Mouse (Mus musculus) stomach, postnatal 0 days (tissue): ENCODE measurements at regions not wholly inside any gene's neighbourhood (a gene's known extent, or its start where the extent isn't known, plus 50 kb on each side); places are given as distances from the start of the nearest gene placed in this dataset.

Experiments used
- ATAC-seq: fragments of 200-750 bp; cut with Nextera tagmentation; 2 replicates; pipeline ENCODE4 v1.8.0; 2017; ENCODE audit not compliant: low FRiP score, low TSS enrichment
- DNase-seq: peaks from one replicate; pipeline ENCODE4 v3.0.0-alpha.2; 2016; ENCODE audit warnings: low spot score
- H3K27ac ChIP-seq: fragments of 300-500 bp; sonication (generic); replicated peaks from 2 replicates; pipeline ENCODE4 v1.5.1; 2014; ENCODE audit warnings: mild to moderate bottlenecking, control low read depth
- H3K27me3 ChIP-seq: fragments of 300-500 bp; sonication (generic); 2 replicates; pipeline ENCODE4 v1.6.1; 2014; ENCODE audit warnings: low read length; ENCODE audit not compliant: control insufficient read depth, insufficient read depth
- H3K36me3 ChIP-seq: fragments of 300-500 bp; sonication (generic); 2 replicates; pipeline ENCODE4 v1.6.1; 2014; ENCODE audit warnings: low read length, mixed read lengths; ENCODE audit not compliant: control insufficient read depth, insufficient read depth
- H3K4me1 ChIP-seq: fragments of 300-500 bp; sonication (generic); replicated peaks from 2 replicates; pipeline ENCODE4 v1.6.1; 2014; ENCODE audit warnings: antibody characterized with exemption; ENCODE audit not compliant: control insufficient read depth, insufficient read depth
- H3K4me2 ChIP-seq: fragments of 300-500 bp; sonication (generic); replicated peaks from 2 replicates; pipeline ENCODE4 v1.6.1; 2014; ENCODE audit warnings: low read depth, mild to moderate bottlenecking, control low read depth, moderate library complexity
- H3K4me3 ChIP-seq: fragments of 300-500 bp; sonication (generic); 2 replicates; pipeline ENCODE4 v1.5.1; 2014; ENCODE audit warnings: low read depth, low read length, control low read depth
- H3K9ac ChIP-seq: fragments of 300-500 bp; sonication (generic); 2 replicates; pipeline ENCODE4 v1.6.1; 2014; ENCODE audit warnings: mild to moderate bottlenecking, low read length, control low read depth, mixed read lengths
- H3K9me3 ChIP-seq: fragments of 300-500 bp; sonication (generic); 2 replicates; pipeline ENCODE4 v1.6.1; 2016; ENCODE audit warnings: low read length; ENCODE audit not compliant: control insufficient read depth
- CTCF ChIP-seq: IDR thresholded peaks from 2 replicates; pipeline ENCODE4 v1.5.1; 2016; ENCODE audit warnings: antibody characterized with exemption, low read depth, mild to moderate bottlenecking, moderate library complexity
- EP300 ChIP-seq: optimal IDR thresholded peaks from 2 replicates; pipeline ENCODE3; 2016; ENCODE audit warnings: antibody characterized with exemption
- WGBS: fragments of 180-500 bp; shearing (Covaris S2); extraction: QIAGEN DNeasy Blood & Tissue Kit; methylation state at CpG from one replicate; pipeline ENCODE4 v1.1.7; 2014; 5-methylcytosine and 5-hydroxymethylcytosine counted together

DNA sequence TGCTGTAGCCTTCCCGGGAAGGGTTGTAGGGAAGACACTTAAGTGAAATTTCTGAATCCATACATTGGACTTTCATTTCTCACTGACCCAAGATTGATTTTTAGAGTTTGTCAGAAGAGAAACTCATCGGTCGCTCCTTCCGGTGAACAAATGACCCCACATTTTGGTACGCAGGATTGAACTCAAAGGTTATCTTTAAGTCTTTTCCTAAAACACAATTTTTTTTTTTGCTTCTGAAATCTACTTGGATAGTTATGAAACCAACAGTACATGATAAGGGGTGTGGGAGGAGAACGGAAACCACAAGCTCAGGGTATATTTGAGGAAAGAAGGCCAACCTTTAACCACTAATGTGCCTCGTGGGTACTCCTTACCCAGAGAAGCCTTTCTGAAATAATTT is 324.3 kb upstream of the Nr2f2 start:
- no peaks in the 10 kb centered on the region for H3K9me3 ChIP-seq
- no peak for TF ChIP-seq EP300
- no peak for TF ChIP-seq CTCF
- WGBS = 81% methylated on average over 7 of the region's 7 CpGs
- H3K27me3 ChIP-seq = no peaks in the 10 kb centered on the region
- H3K4me1 ChIP-seq = no peaks in the 10 kb centered on the region
- H3K4me3 ChIP-seq = no peak overlapping the region
- no peak for ATAC-seq
- no peaks in the 10 kb centered on the region for H3K36me3 ChIP-seq
- no peak overlapping the region for H3K27ac ChIP-seq
- no peak overlapping the region for H3K4me2 ChIP-seq
- no peak overlapping the region for H3K9ac ChIP-seq
- no peak for DNase-seq

- no peak overlapping the region for H3K9ac ChIP-seq
- H3K4me1 ChIP-seq = no peaks in the 10 kb centered on the region
- no peaks in the 10 kb centered on the region for H3K9me3 ChIP-seq
- no peaks in the 10 kb centered on the region for H3K27me3 ChIP-seq
- H3K4me2 ChIP-seq = no peak overlapping the region
- ATAC-seq (no peak), DNase-seq (no peak)
- WGBS = 77% methylated on average over 2 of the region's 2 CpGs
- no peak overlapping the region for H3K27ac ChIP-seq
- H3K4me3 ChIP-seq = no peak overlapping the region
- H3K36me3 ChIP-seq = no peaks in the 10 kb centered on the region
- no peak for TF ChIP-seq EP300
- TF ChIP-seq CTCF = no peak
Measured at GRCm38 (mm10) chr7:70669065-70669464, 302.5 kb upstream of the Nr2f2 start.

GRCm38 (mm10) chr7:70660162-70660561 is 293.6 kb upstream of the Nr2f2 start:
- H3K9me3 ChIP-seq = no peaks in the 10 kb centered on the region
- no peaks in the 10 kb centered on the region for H3K4me1 ChIP-seq
- no peak overlapping the region for H3K9ac ChIP-seq
- no peak overlapping the region for H3K27ac ChIP-seq
- H3K27me3 ChIP-seq = no peaks in the 10 kb centered on the region
- WGBS = 84% methylated on average over 5 of the region's 5 CpGs
- no peaks in the 10 kb centered on the region for H3K36me3 ChIP-seq
- no peak overlapping the region for H3K4me3 ChIP-seq
- no peak overlapping the region for H3K4me2 ChIP-seq
- ATAC-seq (no peak), DNase-seq (no peak)
- TF ChIP-seq CTCF = no peak
- no peak for TF ChIP-seq EP300

- no peak for ATAC-seq
- WGBS = 67% methylated on average over 8 of the region's 8 CpGs
Measured at GRCm38 (mm10) chr7:70649760-70650377, 283.3 kb upstream of the Nr2f2 start.

DNA sequence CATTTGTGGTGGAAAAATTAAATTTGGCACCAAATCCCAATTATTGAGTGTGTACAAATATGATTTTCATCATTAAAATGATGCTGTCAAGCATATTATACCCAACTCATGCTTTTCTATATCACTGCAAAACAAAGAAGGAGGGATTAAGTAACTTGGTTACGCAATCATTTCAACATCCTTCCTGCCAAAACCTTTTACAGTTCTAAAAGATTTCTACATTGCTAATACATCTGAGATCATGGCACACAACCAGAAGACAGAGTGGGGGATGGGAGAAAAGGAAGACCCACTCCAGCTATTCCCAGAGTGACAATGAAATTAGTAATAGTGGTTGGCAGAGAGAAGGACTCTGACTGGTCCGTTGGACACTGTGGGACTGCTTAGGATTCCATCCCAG is 280.3 kb upstream of the Nr2f2 start:
- H3K36me3 ChIP-seq = no peaks in the 10 kb centered on the region
- H3K27ac ChIP-seq = no peak overlapping the region
- ATAC-seq (no peak), DNase-seq (no peak)
- WGBS = 79% methylated on average over 2 of the region's 2 CpGs
- H3K27me3 ChIP-seq = no peaks in the 10 kb centered on the region
- H3K4me1 ChIP-seq = no peaks in the 10 kb centered on the region
- no peak overlapping the region for H3K4me2 ChIP-seq
- no peak overlapping the region for H3K9ac ChIP-seq
- H3K9me3 ChIP-seq = no peaks in the 10 kb centered on the region
- H3K4me3 ChIP-seq = no peak overlapping the region
- TF ChIP-seq EP300 (no peak), CTCF (no peak)

More at GRCm38 (mm10) chr7:70649760-70650377, 283.3 kb upstream of the Nr2f2 start:
- Histone ChIP-seq H3K4me2 (no peak overlapping the region), H3K9me3 (0 out of 2 replicates have a peak, but pooled peaks cover 2% of the 10 kb centered on the region), H3K4me3 (no peak overlapping the region), H3K36me3 (no peaks in the 10 kb centered on the region), H3K4me1 (no peaks in the 10 kb centered on the region), H3K9ac (no peak overlapping the region), H3K27ac (no peak overlapping the region), H3K27me3 (no peaks in the 10 kb centered on the region)
- no peak for DNase-seq
- TF ChIP-seq EP300 = no peak
- no peak for TF ChIP-seq CTCF

DNA sequence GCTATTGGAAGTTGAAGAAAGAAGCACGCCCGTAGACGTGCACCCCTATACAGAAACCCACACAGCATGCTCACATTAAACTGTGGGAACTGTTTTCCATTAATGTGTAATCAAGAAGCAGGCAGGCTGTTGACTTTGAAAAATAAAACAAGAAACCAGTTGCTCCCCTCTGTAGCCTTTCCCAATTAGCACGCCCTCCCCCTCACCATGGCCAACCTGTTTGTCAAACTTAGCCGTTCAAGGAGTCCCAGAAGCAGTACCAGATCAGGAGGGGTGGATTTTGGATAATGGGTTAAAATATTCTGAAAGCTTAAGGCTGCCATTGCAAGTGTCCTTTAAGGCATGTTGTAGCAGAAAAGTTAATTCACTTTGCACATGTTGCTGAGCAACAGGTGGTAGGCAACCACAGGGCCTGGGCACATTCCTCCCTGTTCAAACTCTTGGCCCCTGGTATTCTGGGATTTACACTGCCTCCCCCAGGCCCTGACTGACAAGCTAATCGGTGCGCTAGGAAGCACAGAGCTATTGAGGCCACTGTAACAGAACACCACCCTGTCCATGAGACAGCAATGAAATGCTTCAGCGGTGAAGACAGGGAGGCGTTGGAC is 277.3 kb upstream of the Nr2f2 start:
- no peak overlapping the region for H3K4me2 ChIP-seq
- no peak for TF ChIP-seq CTCF
- TF ChIP-seq EP300 = no peak
- 44% methylated on average over 9 of the region's 9 CpGs for WGBS
- no peak overlapping the region for H3K4me3 ChIP-seq
- H3K9ac ChIP-seq = no peak overlapping the region
- DNase-seq (no peak), ATAC-seq (no peak)
- no peaks in the 10 kb centered on the region for H3K27me3 ChIP-seq
- H3K4me1 ChIP-seq = no peaks in the 10 kb centered on the region
- H3K36me3 ChIP-seq = no peaks in the 10 kb centered on the region
- no peak overlapping the region for H3K27ac ChIP-seq
- H3K9me3 ChIP-seq = no peaks in the 10 kb centered on the region
